Mouse (Mus musculus) neutrophil, adult 5-6 weeks (primary cell): ENCODE data around the gene Cacna1a. TPM values are rescaled to one million over a fixed set of nuclear protein-coding genes. Genes with fewer than 3 reads are reported as not detected.

ENCODE experiments used
- ATAC-seq: fragments of 151-379, 151-347 bp; 2 replicates; pipeline ENCODE4 v1.8.0; 2017; ENCODE audit warnings: mild to moderate bottlenecking, moderate TSS enrichment; ENCODE audit not compliant: insufficient number of reproducible peaks, poor library complexity, low FRiP score, severe bottlenecking; ENCODE audit errors: extremely low read depth
- total RNA-seq: library from RNA; stranded (forward); fragments of 200-1000 nt; gene quantifications from 2 replicates; pipeline ENCODE4 v1.2.3, GENCODE M21; 2017

The Cacna1a gene
- total RNA-seq, 1 experiment from 2014 or later = 2.0 TPM

DNA sequence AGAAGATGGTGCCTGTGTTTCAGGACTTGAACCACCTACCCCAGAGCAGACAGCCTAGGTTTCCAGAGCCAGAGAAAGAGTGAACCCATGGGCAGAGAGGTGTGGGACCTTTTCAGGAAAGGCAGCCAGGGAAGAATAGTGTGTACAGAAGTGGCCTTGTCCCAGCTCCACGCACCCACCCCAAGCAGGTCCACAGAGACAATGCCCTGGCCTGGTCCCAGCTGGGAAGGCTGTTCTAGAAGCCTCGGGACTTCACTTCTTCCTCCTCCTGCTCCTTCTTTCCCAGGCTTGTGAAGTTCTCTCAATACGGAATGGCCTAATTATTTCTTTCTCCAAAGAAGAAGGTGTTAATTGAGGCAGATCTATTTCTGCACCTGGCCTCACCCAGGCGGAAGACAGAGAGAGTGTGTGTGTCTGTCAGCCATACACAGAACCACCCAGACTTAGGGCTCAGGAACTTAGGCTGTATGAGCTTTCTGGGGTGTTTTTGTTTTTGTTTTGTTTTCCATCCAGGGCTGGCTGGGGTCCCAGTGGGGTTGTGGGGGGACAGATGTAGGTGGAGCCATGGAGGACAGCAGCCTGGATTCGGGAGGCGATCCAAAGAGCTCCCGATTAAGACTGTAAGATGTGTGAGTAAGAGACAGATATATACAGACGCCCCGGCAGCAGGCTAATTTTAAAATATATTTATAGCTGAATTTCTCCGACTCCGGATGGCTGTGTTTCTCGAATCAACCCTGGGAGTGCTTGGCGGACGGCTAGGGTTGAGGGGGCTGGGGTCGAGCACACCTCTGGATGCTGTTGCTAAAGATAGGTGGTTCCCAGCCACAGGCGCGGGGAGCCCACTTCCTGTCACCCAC is 131.8 kb downstream of the Cacna1a start:
- ATAC-seq = no peak

DNA sequence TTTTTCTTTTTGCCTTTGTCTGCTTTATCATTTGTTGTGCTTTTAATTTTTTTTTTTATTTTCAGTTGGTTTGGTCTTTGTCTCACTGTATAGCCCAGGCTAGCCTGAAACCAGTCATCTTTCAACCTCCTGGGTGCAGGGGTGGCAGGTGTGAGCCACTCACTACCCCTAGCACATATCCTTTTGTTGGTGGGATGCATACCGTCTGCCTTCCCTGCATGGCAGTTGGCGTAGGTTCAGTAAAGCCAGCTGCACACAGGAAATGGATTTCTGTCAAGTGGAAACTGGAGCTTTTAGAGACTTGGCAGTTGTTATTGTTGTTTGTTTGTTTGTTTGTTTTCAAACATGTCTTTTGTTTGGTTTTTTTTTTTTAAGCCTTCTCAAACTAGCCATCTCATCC is 132.8 kb downstream of the Cacna1a start:
- ATAC-seq = no peak

DNA sequence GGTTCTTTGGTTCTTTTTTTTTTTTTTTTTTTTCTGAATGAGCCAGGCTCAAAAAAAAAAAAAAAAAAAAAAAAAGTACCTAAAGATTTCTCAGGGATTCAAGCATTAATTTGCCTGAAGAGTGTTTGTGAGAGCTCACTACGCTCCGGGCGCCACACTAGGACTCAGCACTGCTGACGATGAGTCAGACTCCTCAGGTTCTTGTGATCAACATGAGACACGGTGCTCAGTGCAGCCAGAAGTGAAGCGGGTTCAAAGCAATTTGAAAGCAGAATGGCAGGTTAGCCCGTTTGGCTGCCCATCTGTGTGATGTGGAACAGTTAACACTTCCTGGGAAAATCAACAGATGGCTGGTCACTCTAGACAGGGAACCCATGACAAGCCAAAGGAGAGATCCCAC is 139.8 kb downstream of the Cacna1a start:
- no peak for ATAC-seq

DNA sequence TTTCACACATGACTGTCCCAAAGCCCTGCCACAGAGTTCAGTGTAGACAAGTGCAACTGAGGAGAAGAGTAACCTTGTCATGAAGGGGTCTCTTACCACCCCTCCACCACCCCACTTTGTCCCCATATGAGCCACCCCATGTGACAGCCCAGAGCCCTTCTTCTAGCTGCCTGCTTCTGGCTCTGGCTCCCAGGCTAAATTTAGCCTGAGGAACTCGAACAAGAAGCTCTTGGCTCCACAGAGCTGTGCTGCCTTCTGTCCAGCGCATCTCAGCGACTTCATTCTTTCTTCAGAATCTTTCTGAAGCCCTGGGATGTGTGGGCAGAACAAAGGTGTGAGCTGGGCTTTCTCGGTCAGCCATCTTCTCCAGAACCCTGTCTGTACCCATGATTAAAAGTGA is 141.3 kb downstream of the Cacna1a start:
- ATAC-seq = no peak

DNA sequence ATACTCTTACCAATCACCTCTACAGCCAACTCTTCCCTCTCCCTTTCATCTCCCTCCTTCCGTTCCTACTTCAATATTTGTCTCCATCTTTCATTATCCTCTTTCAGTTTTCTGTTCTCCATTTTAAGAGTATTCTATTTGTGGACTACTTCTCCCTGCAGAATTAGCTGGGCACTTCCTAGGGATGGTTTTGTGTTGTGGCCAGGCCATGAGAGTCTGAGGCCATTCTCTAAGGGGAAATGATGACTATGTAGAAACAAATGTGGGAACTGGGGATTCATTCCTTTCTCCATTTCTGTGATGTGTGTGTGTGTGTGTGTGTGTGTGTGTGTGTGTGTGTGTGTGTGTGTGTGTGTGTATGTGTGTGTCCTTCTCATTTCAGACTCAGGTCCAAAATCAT is 144.5 kb downstream of the Cacna1a start:
- no peak for ATAC-seq

DNA sequence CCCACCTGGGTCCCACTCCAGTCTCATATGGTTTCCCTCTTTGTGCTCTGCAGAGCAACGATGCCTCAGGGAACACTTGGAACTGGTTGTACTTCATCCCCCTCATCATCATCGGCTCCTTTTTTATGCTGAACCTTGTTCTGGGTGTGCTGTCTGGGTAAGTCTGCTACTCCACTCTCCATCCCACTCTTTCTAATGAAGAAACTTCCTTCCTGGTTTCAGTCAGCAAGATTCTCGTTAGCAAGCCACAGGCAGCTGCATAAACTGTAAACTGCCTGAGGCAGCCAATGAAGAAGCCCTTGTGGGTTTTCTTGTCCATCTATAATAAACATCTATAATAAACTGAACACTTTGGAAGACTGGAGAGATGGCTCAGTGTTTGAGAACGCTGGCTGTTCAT is 145.1 kb downstream of the Cacna1a start:
- ATAC-seq = no peak

DNA sequence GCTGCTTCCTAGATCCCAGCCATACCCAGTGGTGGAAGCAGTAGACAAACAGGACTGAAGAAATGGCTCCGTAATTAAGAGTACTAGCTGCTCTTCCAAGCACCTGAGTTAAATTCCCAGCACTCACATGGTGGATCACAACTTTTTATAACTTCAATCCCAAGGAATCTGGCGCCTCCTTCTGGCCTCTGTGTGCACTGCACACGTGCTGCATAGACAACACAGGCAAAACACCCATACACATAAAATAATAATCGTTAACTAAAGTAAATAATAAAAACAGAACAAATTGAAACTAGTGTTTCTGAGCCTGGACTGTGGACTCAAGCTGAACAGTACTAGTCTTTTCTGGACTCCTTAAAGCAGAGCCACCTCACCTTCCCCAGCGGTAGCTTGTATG is 148.7 kb downstream of the Cacna1a start:
- no peak for ATAC-seq

DNA sequence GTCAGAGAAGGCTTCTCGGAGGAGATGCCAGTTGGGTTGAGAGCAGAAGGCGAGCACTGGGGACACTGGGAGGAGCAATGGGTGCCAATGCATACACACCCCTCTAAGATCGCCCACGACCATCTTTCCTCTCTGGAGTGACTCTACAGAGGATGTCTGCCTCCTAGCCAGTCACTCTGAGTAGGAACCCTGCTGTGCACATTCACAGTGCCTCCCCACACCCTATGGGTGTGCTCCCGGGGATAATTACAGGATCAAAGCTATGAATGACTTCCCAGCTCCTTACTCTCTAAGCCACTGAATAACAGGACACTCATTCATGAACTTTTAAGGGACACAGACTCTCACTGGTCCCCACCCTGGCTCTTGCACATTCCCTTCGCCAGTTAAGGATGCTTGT is 151.1 kb downstream of the Cacna1a start:
- no peak for ATAC-seq

DNA sequence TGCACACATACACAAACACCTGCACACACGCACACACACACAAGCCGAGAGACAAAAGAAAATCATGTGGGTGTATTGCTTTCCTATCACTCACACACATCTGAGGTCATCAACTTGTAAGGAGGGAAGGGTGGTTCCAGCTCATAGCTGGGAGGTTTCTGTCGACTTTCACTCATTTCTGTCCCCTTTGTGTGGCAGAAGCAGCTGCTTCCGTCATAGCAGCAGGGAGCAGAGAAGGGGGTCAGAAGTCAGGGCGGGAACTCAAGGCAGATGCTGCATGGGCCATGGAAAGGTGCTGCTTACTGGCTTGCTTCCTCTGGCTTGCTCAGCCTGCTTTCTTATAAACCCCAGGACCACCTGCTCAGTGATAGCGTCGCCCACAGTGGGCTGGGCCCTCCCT is 154.2 kb downstream of the Cacna1a start:
- ATAC-seq = no peak

DNA sequence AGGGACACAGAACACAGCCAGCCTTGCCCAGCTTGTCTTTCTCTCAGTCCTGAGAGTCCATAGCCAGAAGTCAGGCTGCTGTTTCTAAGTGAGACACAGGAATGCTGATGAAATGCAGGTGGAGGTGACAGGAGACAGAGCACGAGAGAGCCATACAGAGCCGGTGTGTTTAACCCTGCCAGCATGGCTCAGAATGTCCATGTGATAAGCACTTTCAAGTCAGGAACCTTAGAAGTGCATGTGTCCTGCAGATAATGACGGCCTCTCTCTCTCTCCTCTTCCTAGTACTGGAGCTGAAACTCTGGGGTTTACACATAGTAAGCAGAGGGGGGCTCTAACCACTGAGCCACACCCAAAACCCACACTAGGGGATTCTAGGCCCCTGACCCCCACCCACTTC is 157.3 kb downstream of the Cacna1a start:
- no peak for ATAC-seq

DNA sequence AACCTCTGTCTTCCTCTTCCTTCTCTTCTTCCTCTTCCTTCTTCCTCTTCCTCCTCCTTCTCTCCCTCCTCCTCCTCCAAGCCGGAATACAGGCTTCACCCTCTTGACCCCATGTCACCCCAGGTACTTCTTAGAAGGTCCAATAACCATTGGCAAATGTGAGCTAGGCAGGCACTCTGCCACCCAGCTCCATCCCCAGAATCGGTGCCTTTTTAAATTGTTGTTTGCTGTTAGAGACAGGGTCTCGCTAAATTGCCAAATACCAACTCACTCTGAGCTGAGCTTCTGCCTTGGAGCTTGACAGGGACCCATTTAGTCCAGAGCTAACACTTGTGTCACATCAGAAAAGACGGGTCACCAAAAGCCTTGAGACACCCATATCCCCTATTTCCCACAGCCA is 164.2 kb downstream of the Cacna1a start:
- ATAC-seq = no peak

DNA sequence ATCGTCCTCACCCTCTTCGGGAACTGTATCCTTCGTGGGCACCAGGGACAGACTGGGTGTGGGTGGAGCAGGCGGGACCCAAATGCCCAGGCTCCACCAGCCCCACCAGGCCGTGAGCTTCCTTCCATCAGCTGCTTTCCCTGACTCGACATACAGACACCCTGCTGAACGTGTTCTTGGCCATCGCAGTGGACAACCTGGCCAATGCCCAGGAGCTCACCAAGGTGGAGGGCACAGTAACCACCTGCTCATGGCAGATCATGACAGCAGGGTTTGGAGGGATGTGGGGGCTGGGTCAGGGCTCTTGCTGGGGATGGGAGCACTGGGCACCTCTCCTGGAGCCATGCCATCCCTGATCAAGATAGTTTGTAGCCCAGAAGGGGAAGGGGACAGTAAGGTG is 164.9 kb downstream of the Cacna1a start:
- ATAC-seq = no peak

DNA sequence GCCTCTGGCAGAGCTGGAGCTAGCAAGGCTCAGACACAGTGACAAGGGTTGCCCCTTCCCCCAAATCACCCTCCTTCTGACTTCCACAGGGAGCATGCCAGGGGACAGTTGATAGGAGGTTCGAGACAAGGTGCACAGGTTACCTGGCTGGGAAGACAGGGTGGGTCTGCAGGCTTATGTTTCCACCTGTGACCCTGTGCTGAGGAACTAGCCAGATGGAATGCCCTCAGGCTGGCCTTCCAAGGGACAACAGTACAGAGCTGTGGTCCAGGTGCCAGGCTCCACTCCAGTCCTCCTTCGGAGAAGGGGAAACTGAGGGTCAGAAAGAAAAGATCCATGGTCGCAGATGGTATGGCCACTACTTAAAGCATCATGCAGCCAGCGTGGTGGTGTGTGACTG is 165.4 kb downstream of the Cacna1a start:
- no peak for ATAC-seq

DNA sequence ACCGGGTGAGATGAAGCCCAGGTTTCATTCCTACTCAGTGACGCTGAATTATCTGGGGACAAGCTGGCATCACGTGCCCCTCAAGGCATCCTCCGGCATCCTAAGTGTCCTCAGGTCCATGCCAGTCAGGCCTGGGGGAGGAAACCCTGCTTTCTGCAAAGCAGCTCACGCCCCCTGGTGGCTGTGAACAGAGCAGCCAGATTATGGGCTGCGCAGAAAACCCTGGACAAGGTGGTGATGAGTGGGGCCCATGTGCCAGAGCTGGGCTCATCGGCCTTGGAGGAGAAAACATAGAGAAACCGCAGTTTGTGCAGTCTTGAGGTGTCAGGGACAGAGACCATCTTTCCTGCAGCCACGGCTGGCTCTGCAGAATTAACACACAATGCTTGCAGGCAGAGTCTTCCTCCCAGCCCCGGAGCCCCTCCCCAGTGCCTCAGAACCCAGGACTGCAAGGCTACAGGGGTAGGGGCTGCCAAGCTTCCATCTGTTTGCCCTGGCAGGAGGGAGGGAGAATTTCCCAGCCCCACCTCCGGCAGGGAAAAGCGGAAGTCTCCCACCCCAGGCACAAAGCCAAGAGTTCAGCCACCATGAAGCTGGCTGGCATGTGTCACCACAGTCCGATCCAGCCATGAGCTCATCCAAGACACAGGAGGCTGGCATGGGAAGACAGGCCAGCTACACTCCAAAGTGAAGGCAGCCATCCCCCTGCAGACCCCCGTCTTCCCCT is 166.2 kb downstream of the Cacna1a start:
- ATAC-seq = no peak

DNA sequence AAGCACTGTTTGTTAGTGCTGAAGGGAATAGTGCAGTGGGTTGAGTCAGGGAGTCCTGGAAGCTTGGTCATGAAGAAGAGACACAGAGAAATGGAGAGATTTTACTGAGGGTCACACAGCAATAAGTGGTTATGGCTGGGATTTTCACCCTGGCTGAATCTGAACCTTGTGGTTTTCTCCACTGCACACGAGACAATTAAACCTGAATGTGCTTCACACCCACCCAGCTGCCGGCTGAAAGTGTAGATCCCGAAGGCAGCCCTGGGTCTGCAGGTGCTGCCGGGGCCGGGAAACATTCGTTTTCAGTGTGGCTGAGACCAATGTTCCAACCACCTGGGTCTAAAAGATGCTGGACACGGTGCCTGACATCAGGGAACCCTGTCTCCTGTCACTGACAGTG is 167.0 kb downstream of the Cacna1a start:
- no peak for ATAC-seq

DNA sequence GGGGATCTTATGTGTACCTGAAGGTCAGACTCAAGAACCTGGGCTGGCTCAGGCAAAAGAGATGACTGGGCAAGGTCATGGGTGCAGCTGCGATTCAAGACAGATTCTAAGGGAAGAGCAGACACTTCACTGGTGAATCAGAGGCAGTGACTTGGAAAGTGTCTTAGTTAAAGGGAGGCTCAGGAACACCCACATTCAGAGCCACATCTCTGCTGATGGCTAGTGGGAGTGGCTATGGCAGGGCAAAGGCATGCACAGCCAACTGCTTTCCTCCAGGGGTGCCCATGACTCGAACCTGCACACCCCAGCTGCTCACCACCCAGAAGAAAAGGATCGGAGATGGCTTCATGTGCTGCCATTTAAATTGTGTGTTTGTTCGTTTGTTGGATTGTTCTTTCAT is 169.7 kb downstream of the Cacna1a start:
- no peak for ATAC-seq

DNA sequence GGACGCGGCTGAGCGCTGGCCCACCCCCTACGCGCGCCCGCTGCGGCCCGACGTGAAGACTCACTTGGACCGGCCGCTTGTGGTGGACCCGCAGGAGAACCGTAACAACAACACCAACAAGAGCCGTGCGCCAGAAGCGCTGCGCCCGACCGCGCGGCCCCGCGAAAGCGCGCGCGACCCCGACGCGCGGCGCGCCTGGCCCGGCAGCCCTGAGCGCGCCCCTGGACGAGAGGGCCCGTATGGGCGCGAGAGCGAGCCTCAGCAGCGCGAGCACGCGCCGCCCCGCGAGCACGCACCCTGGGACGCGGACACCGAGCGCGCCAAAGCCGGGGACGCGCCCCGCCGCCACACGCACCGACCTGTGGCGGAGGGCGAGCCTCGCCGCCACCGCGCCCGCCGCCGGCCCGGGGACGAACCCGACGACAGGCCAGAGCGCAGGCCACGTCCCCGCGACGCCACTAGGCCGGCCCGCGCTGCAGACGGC is 170.9 kb downstream of the Cacna1a start:
- no peak for ATAC-seq

DNA sequence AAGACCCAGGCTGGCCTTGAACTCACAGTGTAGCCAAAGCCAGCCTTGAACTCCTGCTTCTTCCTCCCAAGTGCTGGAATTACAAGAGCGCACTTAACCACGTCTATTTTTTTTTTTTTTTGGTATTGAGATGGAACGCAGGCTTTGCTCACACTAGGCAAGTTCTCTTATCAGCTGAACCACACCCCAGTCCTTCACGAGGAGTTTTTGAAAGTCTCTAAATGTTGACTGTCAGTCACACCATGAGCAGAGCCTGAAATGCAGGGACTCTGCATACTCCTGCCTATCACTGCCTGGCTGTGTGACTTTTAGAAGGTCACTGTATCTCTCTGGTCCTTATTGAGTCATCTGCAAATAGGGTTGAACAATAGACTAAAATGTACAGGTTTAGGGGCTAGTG is 173.5 kb downstream of the Cacna1a start:
- no peak for ATAC-seq

DNA sequence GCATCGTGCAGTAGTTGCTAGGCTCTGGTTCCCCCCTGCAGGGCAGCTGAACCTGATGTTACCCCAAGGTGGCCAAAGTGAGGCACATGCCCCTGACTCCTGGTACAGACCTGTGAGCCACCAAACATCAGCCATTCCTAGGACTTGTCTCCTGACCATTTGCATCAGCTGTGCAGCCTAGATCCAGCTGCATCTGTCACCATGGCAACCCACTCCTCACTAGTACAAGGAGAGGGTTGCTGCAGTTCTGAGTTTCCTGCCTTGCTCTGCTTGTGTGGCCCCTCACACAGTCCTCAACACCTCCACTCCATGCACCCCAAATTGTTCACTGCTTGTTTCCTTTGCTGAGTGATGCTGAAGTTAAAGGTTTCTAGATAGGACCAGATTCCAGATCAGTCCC is 175.8 kb downstream of the Cacna1a start:
- ATAC-seq = no peak

DNA sequence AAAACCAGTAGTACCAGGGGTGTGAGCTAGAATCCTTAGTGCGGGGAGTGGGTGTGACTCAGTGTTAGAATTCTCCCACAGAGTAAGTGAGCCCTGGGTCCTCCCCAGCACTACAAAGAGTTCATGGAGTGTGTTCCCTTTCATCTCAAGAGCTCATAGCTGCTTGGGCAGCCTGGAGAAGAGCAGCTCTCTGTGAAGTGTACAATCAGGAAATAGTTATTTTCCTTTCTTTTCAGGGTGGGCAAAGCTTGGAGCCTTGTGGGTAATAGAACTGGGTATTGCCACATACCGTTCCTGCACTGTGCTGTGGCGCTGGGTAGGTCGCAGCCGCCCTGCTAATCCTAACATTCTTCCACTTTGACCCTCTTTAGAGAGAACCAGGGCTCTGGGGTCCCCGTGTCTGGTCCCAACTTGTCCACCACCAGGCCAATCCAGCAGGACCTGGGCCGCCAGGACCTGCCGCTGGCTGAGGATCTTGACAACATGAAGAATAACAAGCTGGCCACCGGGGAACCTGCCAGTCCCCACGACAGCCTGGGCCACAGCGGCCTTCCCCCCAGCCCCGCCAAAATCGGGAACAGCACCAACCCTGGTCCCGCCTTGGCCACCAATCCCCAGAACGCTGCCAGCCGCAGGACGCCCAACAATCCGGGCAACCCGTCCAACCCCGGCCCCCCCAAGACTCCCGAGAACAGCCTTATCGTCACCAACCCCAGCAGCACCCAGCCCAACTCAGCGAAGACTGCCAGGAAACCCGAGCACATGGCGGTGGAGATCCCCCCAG is 177.5 kb downstream of the Cacna1a start:
- ATAC-seq = no peak
